Mouse (Mus musculus) embryonic stem cell, embryonic (primary cell): ENCODE measurements around the gene Per2.

Experiments
- CTCF ChIA-PET, 4 experiments: fragments of 300-600 bp in 2 of 4; fragments of 350-600 bp in 2 of 4; sonication (Branson Sonifier 250); formaldehyde crosslinking; loops; one replicate each; lab custom pipeline; 2022; ENCODE audit warnings: inconsistent platforms in 2 of 4; lab: Charles Lee
- POLR2A ChIA-PET, 4 experiments: fragments of 300-600 bp in 2 of 4; fragments of 350-600 bp in 2 of 4; sonication (Branson Sonifier 250); formaldehyde crosslinking; loops; one replicate each; lab custom pipeline; 2022; ENCODE audit warnings: antibody characterized with exemption in 4 of 4, inconsistent platforms in 1 of 4; lab: Charles Lee

Per2 gene

GRCm38 (mm10) chr1:91466186-91466585 is 7.1 kb upstream of the Per2 start:
- CTCF ChIA-PET = interaction anchor here in 1 of 4 experiments (0.6 kb wide), 1 partner anchor 288 kb away, joined by 4 read pairs; no protein-coding TSS in a partner anchor
- POLR2A ChIA-PET = no interaction called here

- CTCF ChIA-PET = no interaction called here
- POLR2A ChIA-PET = no interaction called here
Measured at GRCm38 (mm10) chr1:91465244-91465643, 6.1 kb upstream of the Per2 start.

- CTCF ChIA-PET = no interaction called here
- POLR2A ChIA-PET = interaction anchor here in 1 of 4 experiments (1.1 kb wide), 1 partner anchor 41 kb away, joined by 4 read pairs; no protein-coding TSS in a partner anchor
Measured at GRCm38 (mm10) chr1:91464436-91464835, 5.3 kb upstream of the Per2 start.

GRCm38 (mm10) chr1:91463336-91463995 is 4.3 kb upstream of the Per2 start:
- POLR2A ChIA-PET = interaction anchor here in 1 of 4 experiments (1.1 kb wide), 1 partner anchor 40 kb away, joined by 4 read pairs; no protein-coding TSS in a partner anchor

GRCm38 (mm10) chr1:91460564-91460963 is 1.4 kb upstream of the Per2 start:
- ChIA-PET POLR2A (interaction anchor here in 2 of 4 experiments (0.7 to 3.6 kb wide), 4 partner anchors 21 to 47 kb away, joined by 3 to 13 read pairs (median 4); partner anchors contain the start of gene Hes6 (in 2 of the 2)), CTCF (interaction anchor here in 2 of 4 experiments (0.6 to 0.8 kb wide), 2 partner anchors 23 to 31 kb away, joined by 4 to 6 read pairs; no protein-coding TSS in a partner anchor)

More at GRCm38 (mm10) chr1:91463336-91463995, 4.3 kb upstream of the Per2 start:
- CTCF ChIA-PET = interaction anchor here in 1 of 4 experiments (0.6 kb wide), 1 partner anchor 200 kb away, joined by 3 read pairs; no protein-coding TSS in a partner anchor

GRCm38 (mm10) chr1:91460069-91460468 is 945 bp upstream of the Per2 start:
- ChIA-PET CTCF (interaction anchor here in 2 of 4 experiments (0.6 to 0.8 kb wide), 2 partner anchors 23 to 30 kb away, joined by 4 to 6 read pairs; no protein-coding TSS in a partner anchor), POLR2A (interaction anchor here in 2 of 4 experiments (0.9 to 3.6 kb wide), 4 partner anchors 24 to 78 kb away, joined by 3 to 13 read pairs (median 4); partner anchors contain the start of gene Hes6 (in 2 of the 2))

- POLR2A ChIA-PET = interaction anchor here in 2 of 4 experiments (1.1 to 3.6 kb wide), 3 partner anchors 21 to 45 kb away, joined by 4 to 13 read pairs (median 4); partner anchors contain the start of gene Hes6 (in 1 of the 2)
Measured at GRCm38 (mm10) chr1:91458223-91458861, 782 bp downstream of the Per2 start.

GRCm38 (mm10) chr1:91457698-91458097 is 1.4 kb downstream of the Per2 start:
- ChIA-PET CTCF (no interaction called here), POLR2A (interaction anchor here in 2 of 4 experiments (1.1 to 3.6 kb wide), 2 partner anchors 22 to 44 kb away, joined by 4 to 13 read pairs; partner anchors contain the start of gene Hes6 (in 1 of the 2))

More at GRCm38 (mm10) chr1:91458223-91458861, 782 bp downstream of the Per2 start:
- CTCF ChIA-PET = interaction anchor here in 1 of 4 experiments (0.7 kb wide), 1 partner anchor 25 kb away, joined by 3 read pairs; no protein-coding TSS in a partner anchor

- CTCF ChIA-PET = no interaction called here
- POLR2A ChIA-PET = interaction anchor here in 2 of 4 experiments (1.1 to 3.6 kb wide), 2 partner anchors 22 to 44 kb away, joined by 4 to 13 read pairs; partner anchors contain the start of gene Hes6 (in 1 of the 2)
Measured at GRCm38 (mm10) chr1:91457116-91457515, 2.0 kb downstream of the Per2 start.

GRCm38 (mm10) chr1:91456301-91456801 is 2.8 kb downstream of the Per2 start:
- CTCF ChIA-PET = no interaction called here
- POLR2A ChIA-PET = interaction anchor here in 1 of 4 experiments (0.7 kb wide), 1 partner anchor 48 kb away, joined by 4 read pairs; no protein-coding TSS in a partner anchor

GRCm38 (mm10) chr1:91455661-91456161 is 3.4 kb downstream of the Per2 start:
- ChIA-PET CTCF (interaction anchor here in 1 of 4 experiments (0.7 kb wide), 1 partner anchor 69 kb away, joined by 3 read pairs; no protein-coding TSS in a partner anchor), POLR2A (no interaction called here)

GRCm38 (mm10) chr1:91454927-91455326 is 4.2 kb downstream of the Per2 start:
- ChIA-PET CTCF (no interaction called here), POLR2A (no interaction called here)

GRCm38 (mm10) chr1:91454366-91454765 is 4.8 kb downstream of the Per2 start:
- CTCF ChIA-PET = interaction anchor here in 1 of 4 experiments (0.6 kb wide), 1 partner anchor 585 kb away, joined by 20 read pairs; no protein-coding TSS in a partner anchor
- POLR2A ChIA-PET = interaction anchor here in 1 of 4 experiments (1.4 kb wide), 1 partner anchor 41 kb away, joined by 3 read pairs; the partner anchor contains the start of gene Hes6

- POLR2A ChIA-PET = interaction anchor here in 1 of 4 experiments (1.4 kb wide), 1 partner anchor 41 kb away, joined by 3 read pairs; the partner anchor contains the start of gene Hes6
- CTCF ChIA-PET = interaction anchor here in 1 of 4 experiments (0.6 kb wide), 1 partner anchor 585 kb away, joined by 20 read pairs; no protein-coding TSS in a partner anchor
Measured at GRCm38 (mm10) chr1:91453932-91454331, 5.2 kb downstream of the Per2 start.

GRCm38 (mm10) chr1:91451547-91452084 is 7.5 kb downstream of the Per2 start:
- POLR2A ChIA-PET = no interaction called here

GRCm38 (mm10) chr1:91450851-91451250 is 8.3 kb downstream of the Per2 start:
- CTCF ChIA-PET = no interaction called here
- POLR2A ChIA-PET = interaction anchor here in 1 of 4 experiments (0.5 kb wide), 1 partner anchor 301 kb away, joined by 4 read pairs; no protein-coding TSS in a partner anchor

More at GRCm38 (mm10) chr1:91451547-91452084, 7.5 kb downstream of the Per2 start:
- CTCF ChIA-PET = no interaction called here

- CTCF ChIA-PET = no interaction called here
- POLR2A ChIA-PET = no interaction called here
Measured at GRCm38 (mm10) chr1:91448688-91449087, 10.4 kb downstream of the Per2 start.

- ChIA-PET CTCF (no interaction called here), POLR2A (no interaction called here)
Measured at GRCm38 (mm10) chr1:91446511-91446910, 12.6 kb downstream of the Per2 start.
